Mouse (Mus musculus): Measurements from ENCODE around the gene Ddx6.
"Not testable (repeated sequence)": the region's sequence is repeated elsewhere in the genome, so short reads cannot be mapped to it uniquely, and the experiment has no call there.

Gene Ddx6

GRCm38 (mm10) chr9:44604779-44605615 is at the start of gene Ddx6:
TSS of gene Ddx6 (plus strand) at chr9:44604892.
- DNase-seq, result peak; percentile 58 to 73

DNA sequence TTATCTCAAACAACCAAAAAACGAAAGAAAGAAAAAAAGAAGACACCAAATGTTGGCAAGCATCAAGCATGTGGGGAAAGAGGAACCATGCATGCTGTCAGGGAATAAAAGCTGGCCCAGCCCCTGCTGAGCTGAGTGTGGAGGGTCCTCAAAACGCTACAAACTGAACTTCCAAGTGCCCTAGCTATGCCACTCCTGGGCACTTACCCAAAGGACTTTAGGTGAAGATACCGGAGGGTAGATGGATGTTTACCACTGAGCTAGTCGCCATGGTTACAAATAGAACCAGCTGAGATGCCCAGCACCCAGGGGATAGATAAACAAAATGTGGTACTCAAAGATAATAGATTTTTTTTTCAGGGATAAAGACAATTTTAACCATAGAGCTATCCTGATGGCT is 43.1 kb upstream of the Ddx6 start, which contains the start of gene Cxcr5:
TSS of gene Cxcr5 (minus strand) at position 281 of the 400 bp plus-strand sequence.
- no peak for DNase-seq

DNA sequence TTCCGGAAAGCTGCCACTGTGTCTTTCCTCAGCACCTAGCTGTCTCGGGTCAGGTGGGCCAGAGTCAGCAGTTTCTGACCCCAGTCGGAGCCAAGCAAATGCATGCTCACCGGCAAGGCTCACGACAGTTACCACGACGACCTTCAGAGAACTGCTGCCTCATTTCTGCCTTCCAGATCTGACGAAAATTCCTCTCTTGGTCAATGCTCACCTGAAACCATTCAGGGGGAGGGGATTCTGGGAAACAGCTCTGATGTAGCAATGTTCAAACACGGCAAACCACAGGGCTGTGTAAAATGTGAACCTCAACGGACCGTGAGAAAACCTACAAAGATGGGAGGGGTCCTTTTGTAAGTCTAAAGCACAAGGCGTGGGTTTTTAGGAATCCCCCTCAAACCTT is 41.8 kb upstream of the Ddx6 start:
- DNase-seq, result no peak

DNA sequence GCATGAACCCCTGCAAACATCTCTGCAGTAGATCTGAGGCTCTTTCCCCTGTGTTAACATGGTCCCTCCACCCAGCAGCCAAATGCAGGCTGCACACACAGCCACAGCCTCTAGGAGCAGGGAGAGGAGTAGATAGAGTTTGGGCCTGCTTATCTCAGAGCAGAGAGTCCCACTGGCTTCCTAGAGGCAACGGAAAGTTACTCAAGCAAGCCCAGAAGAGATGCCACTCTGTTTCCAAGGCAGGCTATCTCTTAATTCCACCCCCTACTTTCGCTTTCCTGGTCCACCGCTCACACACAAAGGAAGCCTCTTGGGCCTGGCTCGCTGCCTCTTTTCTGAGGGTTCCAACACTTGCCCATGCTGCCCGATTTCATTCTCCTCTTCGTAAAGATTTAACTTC is 39.3 kb upstream of the Ddx6 start:
- DNase-seq, result no peak

DNA sequence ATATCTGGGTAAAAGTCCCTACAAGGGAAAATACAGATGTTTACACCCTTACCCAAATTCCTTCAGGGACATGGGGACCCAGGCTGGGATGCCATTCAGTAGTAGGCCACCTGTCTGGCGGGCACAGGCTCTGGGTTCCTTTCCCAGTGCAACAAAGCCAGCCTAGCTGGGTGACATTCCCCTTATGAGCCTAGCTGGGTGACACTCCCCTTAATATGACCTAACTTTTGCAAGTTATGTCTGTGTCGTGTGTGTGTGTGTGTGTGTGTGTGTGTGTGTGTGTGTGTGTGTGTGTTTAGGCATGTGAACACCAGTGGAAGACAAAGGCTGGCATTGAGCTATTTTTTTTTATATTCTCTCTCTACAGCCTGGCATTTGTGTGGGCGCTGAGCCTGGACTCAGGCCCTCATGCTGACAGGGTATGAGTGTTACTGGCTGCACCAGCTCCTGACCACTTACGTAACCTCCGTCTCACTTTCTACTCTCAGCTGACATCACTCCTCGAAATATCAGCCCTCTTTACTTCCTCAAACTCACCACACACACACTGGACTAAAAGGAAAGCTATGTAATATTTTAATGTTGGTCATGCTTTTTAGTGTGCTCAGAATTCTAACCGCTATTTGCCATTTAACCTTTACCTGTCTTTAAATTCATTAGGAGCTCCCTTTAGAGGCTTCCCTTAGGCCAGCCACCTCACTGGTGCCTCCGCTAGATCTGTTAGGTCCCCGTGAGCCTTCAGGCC is 37.2 kb upstream of the Ddx6 start:
- DNase-seq, result no peak

- DNase-seq, result no peak
Measured at GRCm38 (mm10) chr9:44568083-44568455, 36.6 kb upstream of the Ddx6 start.

GRCm38 (mm10) chr9:44570939-44571382 is 33.7 kb upstream of the Ddx6 start:
- peak in 1 of 2 experiments; percentile 15 for DNase-seq

DNA sequence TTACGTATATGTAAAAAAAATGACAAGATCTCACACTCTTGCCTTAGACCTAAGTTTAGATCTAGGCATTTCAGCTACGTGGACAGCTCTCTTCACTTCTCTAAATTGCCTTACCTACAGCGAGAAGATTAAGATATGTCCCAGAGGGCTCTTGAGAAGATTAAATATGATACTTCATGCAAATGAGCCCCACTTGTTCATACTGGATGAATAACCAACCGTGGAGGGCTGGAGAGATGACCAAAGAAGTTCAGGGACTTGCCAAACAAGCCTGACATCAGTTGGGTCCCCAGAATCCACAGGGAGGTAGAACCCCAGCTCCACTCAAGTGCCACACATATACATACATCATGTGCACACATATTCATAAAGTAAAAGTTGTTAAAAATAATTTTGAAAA is 31.4 kb upstream of the Ddx6 start:
- DNase-seq, result no peak

DNA sequence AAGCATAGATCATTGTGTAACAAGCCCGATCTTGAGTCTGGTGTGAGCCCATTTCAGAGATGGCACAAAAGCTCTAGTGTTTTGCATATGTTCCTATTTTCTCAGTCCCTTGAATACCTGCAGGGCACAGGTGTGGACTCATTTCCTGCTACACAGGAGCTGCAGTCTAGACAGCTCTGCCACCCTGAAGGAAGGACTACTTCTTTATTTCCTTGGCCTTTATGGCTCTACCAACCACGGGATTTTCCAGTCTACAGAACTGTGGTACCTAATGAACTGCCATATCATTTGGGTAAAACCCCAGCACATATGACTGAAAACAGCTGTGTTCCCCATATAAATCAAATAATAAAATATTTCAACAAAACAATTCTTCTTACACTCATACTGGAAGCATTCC is 29.6 kb upstream of the Ddx6 start:
- no peak for DNase-seq

GRCm38 (mm10) chr9:44576046-44576445 is 28.6 kb upstream of the Ddx6 start:
- DNase-seq, result not testable (repeated sequence)

GRCm38 (mm10) chr9:44579392-44579791 is 25.3 kb upstream of the Ddx6 start:
- peak; percentile 27 to 67 for DNase-seq

GRCm38 (mm10) chr9:44580085-44580484 is 24.6 kb upstream of the Ddx6 start:
- DNase-seq, result no peak

- peak in 1 of 2 experiments; percentile 42 for DNase-seq
Measured at GRCm38 (mm10) chr9:44581423-44581822, 23.3 kb upstream of the Ddx6 start.

GRCm38 (mm10) chr9:44582390-44582789 is 22.3 kb upstream of the Ddx6 start:
- peak in 1 of 2 experiments; percentile 49 for DNase-seq

GRCm38 (mm10) chr9:44586640-44587261 is 17.9 kb upstream of the Ddx6 start:
- DNase-seq, result no peak

GRCm38 (mm10) chr9:44587262-44588160 is 17.2 kb upstream of the Ddx6 start:
- DNase-seq, result no peak

DNA sequence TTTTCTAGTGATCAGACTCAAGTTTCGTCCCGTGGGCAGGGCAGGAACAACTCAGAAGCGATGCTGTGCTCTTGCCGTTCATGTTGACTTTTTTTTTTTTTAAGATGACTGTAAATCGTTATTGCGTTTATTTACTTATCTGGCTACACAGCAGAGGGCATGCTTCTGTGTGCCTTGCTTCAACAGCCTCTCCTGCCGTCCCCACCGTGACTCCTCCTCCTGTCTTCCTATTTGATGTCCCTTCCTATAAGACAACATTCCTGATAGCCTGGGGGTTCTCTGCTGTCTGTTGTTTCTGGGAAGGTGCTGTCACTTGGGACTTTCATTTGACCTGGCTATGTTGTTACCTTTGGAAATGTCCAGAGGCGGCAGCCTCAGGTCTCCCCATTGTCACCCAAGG is 16.1 kb upstream of the Ddx6 start:
- DNase-seq, result no peak

GRCm38 (mm10) chr9:44589095-44589494 is 15.6 kb upstream of the Ddx6 start:
- no peak for DNase-seq

DNA sequence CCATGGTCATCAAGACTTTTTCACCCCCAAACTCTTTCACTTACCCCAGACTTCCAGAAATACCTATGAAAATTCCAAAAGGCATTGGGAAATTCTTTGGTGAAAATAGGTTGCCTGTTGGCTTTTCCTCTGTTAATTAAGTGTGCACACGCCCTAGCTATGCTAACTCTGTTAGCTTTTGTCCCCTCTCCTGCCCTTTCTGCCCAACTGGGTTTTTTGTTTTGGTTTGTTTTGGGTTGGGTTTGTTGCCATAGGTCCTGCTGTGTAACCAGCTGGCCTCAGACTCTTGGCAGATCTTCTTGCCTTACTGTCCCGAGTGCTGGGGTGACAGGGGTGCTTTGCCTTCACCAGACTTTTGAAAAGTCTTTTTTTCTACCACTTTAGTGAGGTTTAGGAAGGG is 13.7 kb upstream of the Ddx6 start:
- DNase-seq, result no peak

- DNase-seq, result no peak
Measured at GRCm38 (mm10) chr9:44591595-44592188, 13.0 kb upstream of the Ddx6 start.

DNA sequence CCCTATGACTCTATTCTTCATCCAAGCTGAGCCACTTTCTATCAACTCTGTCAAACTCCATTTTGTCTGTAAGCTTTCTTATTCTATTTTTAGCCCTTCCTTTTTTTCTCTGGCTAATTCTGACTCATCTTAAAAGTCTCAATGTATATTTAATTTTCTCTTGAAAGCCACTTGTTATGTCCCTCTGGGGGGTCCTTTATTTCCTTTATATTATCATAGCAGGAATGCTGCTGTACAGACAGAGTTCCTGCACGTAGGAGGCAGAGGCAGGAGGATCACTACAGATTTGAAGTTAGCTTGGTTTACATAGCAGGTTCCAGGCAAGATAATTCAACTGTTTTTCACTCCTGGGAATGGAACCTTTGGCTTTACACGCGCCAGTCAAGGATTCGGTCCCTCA is 11.5 kb upstream of the Ddx6 start:
- no peak for DNase-seq

DNA sequence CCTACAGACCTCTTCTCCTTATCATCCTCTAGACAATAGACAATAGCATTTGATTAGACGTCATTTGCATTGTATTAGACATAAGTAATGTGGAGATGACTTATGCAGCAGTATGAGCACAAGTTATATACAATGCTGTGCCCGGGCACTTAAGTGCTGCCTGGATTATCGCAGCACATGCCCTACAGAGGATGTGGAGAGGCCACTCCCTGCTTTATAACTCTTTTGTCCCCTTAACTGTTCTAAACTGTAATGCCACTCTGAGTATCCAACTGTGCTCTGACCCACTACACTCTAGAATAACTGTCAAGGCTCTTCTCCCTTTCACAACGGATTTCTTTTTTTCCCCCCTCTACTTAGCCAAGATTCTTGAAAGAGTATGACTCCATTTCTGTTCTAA is 10.8 kb upstream of the Ddx6 start:
- DNase-seq, result no peak

Data from thymus, adult 18-20 months (tissue).